Mouse (Mus musculus): ENCODE results near the gene Tmcc3.

DNA sequence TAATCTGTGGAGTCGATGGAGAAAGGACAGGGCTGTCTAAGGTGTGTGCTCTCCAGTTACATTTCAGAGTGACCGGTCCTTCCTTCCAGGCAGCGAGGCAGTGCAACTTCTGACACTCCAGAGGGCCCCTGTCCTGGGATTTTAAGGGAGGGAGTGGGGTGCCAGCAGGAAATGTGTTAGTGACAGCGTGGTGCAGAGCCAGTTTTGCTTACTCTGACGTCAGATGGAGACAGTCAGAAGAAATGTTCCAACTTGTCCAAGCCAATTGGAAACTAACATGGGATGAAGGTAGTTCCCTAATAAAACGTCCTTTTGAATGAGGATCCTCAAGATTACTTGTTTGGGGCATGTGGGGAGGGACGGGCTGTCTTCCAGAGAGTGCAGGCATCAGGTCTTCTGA lies 258.0 kb downstream of the Tmcc3 start:
- TF ChIP-seq GATA1 (IDR thresholded peaks at IDR 0.05; ENCODE audit: low read length), result no peak
- no peak for TF ChIP-seq TAL1 (IDR thresholded peaks at IDR 0.05; ENCODE audit: low read length)

Measured in erythroblast, embryonic 14.5 days (primary cell).